Mouse (Mus musculus) MN1 (cell line): ENCODE measurements around the gene Atp5g3.
A peak's percentile ranks its signal among the peaks of the same experiment; 100 is the strongest.
"Not testable (repeated sequence)": the region's sequence is repeated elsewhere in the genome, so short reads cannot be mapped to it uniquely, and the experiment has no call there.

Experiments
- DNase-seq: peaks from one replicate; pipeline ENCODE4 v3.0.0-alpha.2; 2016; ENCODE audit warnings: low spot score

The Atp5g3 gene

GRCm38 (mm10) chr2:73896919-73897318, 14.2 kb downstream of the Atp5g3 start:
- DNase-seq = not testable (repeated sequence)

GRCm38 (mm10) chr2:73893473-73894270, 17.5 kb downstream of the Atp5g3 start:
- peak; percentile 36 for DNase-seq

- peak; percentile 99 for DNase-seq
Observed at GRCm38 (mm10) chr2:73892464-73893296, 18.4 kb downstream of the Atp5g3 start, which contains the start of gene Atf2. TSS of gene Atf2 (minus strand) at chr2:73892639.

DNA sequence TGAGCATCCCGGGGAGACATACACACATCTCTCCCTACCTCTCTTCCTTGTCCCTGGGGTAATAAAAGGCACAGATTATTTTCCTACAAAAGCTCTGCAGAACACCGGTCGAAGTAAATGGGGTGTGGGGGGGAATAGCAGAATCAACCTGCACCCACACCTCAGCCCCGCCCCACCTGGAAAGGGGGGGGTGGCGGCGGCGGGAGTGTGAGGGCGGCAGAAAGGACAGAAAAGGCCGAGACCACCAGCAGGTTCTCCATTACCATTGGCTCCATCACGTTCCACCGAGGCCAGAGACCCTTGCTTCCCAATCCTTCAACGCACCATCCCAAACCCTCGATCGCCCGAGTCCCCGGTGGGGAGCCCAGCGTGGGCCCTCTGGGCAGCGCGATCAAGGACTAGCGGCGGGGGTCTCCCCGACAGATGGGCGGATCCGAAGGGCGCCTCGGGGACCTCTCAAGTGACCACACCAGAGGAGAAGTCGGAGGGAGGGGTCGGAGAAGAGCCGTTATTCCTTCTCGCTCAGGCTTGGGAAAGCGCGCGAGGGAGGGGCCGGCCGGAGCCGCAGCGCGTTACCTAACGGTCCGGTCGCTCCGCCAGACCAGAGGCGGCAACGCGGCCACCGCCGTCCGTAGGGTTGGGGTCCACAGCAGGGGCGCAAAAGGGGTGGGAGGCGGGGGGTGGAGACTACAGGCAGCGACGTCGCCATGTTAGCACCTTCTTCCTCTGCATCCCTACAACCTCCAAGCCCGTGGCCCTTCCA, 19.2 kb downstream of the Atp5g3 start:
- peak; percentile 68 for DNase-seq

DNA sequence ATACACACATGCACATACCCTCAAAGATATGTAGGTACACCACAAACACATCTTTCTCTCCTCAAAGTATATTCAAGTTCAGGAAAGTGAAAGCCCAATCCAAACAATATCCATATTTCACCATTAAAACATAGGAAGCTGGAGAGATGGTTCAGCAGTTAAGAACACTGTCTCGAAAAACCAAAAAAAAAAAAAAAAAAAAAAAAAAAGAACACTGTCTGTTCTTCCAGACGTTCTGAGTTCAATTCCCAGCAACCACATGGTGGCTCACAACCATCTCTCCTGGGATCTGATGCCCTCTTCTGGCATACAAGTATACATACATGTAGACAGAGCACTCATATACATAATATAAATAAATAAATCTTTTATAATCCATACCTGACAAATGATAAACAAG, 25.1 kb downstream of the Atp5g3 start:
- no peak for DNase-seq

DNA sequence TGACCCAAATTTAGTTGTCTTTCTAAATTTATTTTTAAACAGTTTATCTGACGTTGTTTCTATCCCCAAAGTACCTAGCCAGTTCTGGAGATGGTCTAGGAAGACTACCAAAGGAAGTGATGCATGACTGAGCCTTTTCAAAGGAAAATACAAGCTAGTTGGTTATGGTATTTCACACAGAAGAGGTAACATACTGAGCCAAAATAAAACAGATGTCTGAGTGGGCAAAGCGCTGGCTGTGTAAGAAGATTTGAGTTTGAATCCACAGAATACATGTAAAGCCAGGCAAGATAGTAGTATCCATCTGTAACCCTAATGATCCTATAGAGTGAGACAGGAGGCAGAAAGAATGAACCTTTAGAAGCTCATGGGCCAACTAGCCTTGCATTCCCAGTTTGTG, 33.2 kb downstream of the Atp5g3 start:
- DNase-seq = no peak

- DNase-seq = no peak
Observed at GRCm38 (mm10) chr2:73867764-73868487, 43.2 kb downstream of the Atp5g3 start.

- DNase-seq = peak; percentile 25
Observed at GRCm38 (mm10) chr2:73860046-73860624, 51.0 kb downstream of the Atp5g3 start.
